Comparison of ENCODE assay signal across 9 mouse cellular contexts in the genomic region with DNA sequence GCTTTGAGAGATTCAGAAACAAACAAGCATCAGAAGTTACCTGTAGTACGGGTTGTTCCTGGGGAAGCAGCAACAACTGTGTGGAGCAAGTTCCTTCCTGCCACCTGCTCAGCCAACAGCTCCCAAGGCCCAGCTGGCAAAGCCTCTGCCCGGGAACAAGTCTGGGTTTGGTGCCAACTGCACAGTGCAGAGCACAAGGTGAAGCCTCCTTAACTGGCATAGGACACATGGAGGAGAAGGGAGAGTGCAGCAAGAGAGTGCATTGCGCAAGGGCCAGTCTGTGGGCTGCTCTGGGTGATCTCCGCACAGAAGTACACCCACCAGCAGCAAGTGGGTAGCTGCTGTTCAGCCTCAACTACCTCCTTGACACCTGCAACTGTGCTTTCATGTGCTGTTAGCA.
DNase-seq lines count a peak whose midpoint lies in the region; ATAC-seq lines count a peak whose summit lies in the region.
"Had no signal": no experiment of that assay in that cellular context is flagged by ENCODE, and none has a peak within 500 bp of the region (broad histone marks: within the 10 kb centered on the region; RNA-seq: fewer than 3 reads in every experiment).

No protein-coding gene starts in this region.

- no peaks in the 10 kb centered on the region for H3K36me3 ChIP-seq in hindbrain, embryonic 11.5 days (ENCODE audit: control insufficient read depth, insufficient read depth, low read length)

- intact Hi-C loops in heart, postnatal 14 days (cut with DNase I) = no loop called here

- no peak overlapping the region for H3K4me2 ChIP-seq in hindbrain, embryonic 11.5 days (replicated peaks; ENCODE audit: low read depth, low read length)
- H3K4me2 ChIP-seq: lung, embryonic 14.5 days had no signal

- peak; percentile 57 for DNase-seq in adrenal gland, adult 2 months
- DNase-seq in adrenal gland, adult 18-20 months (ENCODE audit: low spot score in 2 of 2) = no peak
- peak; percentile 39 for DNase-seq in ovary, postnatal 36 days (ENCODE audit: low spot score)
- DNase-seq in ovary, postnatal 14 days (ENCODE audit: low spot score) = no peak
- DNase-seq in heart, postnatal 14 days = peak; percentile 57 to 70
- peak; percentile 27 for DNase-seq in thymus, postnatal 25 days
- DNase-seq in hindbrain, embryonic 11.5 days (ENCODE audit: low spot score) = no peak
- DNase-seq: lung, embryonic 14.5 days had no signal

- no peak overlapping the region for H3K27ac ChIP-seq in hindbrain, embryonic 11.5 days (ENCODE audit: low read depth, low read length)

- no peak overlapping the region for H3K9ac ChIP-seq in hindbrain, embryonic 11.5 days (ENCODE audit: low read depth, low read length)
- H3K9ac ChIP-seq: lung, embryonic 14.5 days had no signal

- no peak overlapping the region for H3K4me3 ChIP-seq in hindbrain, embryonic 11.5 days (ENCODE audit: low read depth, low read length)

- H3K4me1 ChIP-seq in hindbrain, embryonic 11.5 days (replicated peaks; ENCODE audit: control insufficient read depth, insufficient read depth, low read length) = no peaks in the 10 kb centered on the region; the same call in 1 of the 2 replicates

- no peaks in the 10 kb centered on the region for H3K9me3 ChIP-seq in hindbrain, embryonic 11.5 days (ENCODE audit: control insufficient read depth, low read length)

- WGBS in hindbrain, embryonic 11.5 days = 87% methylated on average over 4 of the region's 4 CpGs

- ATAC-seq in erythroblast, adult 5-6 weeks (replicated peaks; ENCODE audit: low FRiP score, poor library complexity, severe bottlenecking) = no peak
- ATAC-seq in hindbrain, embryonic 11.5 days (ENCODE audit: low FRiP score) = no peak

- H3K27me3 ChIP-seq in hindbrain, embryonic 11.5 days (ENCODE audit: control insufficient read depth, insufficient read depth, low read length) = no peaks in the 10 kb centered on the region

Comparison
In these comparisons a context has a peak if more than half of its experiments do, and no peak if none do; other contexts are left out.
1. DNase-seq: peak in adrenal gland, adult 2 months (single experiment), ovary, postnatal 36 days (single experiment), heart, postnatal 14 days (2 of 2) and thymus, postnatal 25 days (single experiment); none in adrenal gland, adult 18-20 months (0 of 2), ovary, postnatal 14 days (single experiment) and hindbrain, embryonic 11.5 days (single experiment).